In the genomic region with DNA sequence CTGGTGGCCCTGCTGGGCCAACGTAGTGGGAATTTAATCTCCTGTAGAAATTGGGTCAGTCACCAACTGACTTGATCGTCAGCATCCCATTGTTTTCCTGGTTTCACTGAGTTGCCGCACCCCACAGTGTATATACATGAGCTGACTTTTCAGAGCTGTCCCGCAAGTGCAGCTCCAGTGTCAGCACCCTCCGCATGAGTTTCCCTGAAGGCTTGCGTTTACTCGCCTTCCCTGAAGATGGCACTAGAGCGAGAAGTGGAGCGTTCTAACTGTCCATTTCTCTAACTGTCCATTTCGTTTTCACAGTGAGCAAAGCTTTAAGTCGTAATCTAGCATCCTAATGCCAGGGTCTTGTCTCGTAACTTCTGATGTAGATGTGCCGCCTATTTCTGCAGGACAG, we compare ENCODE assay signal across 10 mouse cellular contexts. TPM values are rescaled to one million over a fixed set of nuclear protein-coding genes. Genes with fewer than 3 reads are reported as not detected.
DNase-seq lines count a peak whose midpoint lies in the region; ATAC-seq and TF ChIP-seq lines count a peak whose summit lies in the region.
"Had no signal": no experiment of that assay in that cellular context is flagged by ENCODE, and none has a peak within 500 bp of the region (broad histone marks: within the 10 kb centered on the region; RNA-seq: fewer than 3 reads in every experiment).

No protein-coding gene starts in this region.

- ATAC-seq in monocyte, adult 5-6 weeks (replicated peaks; ENCODE audit: insufficient number of reproducible peaks, low FRiP score, low TSS enrichment, poor library complexity, severe bottlenecking): no peak

- WGBS in embryonic facial prominence, embryonic 10.5 days: 81% methylated on average over 13 of the region's 13 CpGs

- no peak overlapping the region for H3K4me3 ChIP-seq in left cerebral cortex, adult 2 months
- H3K4me3 ChIP-seq in embryonic facial prominence, embryonic 10.5 days: no peak overlapping the region
- H3K4me3 ChIP-seq: limb, embryonic 12.5 days had no signal

- peaks cover 46% of the 10 kb centered on the region for H3K36me3 ChIP-seq in embryonic facial prominence, embryonic 10.5 days (replicated peaks)

- H3K27me3 ChIP-seq in embryonic facial prominence, embryonic 10.5 days (replicated peaks; ENCODE audit: low read depth, poor library complexity, severe bottlenecking): no peaks in the 10 kb centered on the region
- H3K27me3 ChIP-seq: limb, embryonic 12.5 days had no signal

- H3K9me3 ChIP-seq in embryonic facial prominence, embryonic 10.5 days: no peaks in the 10 kb centered on the region
- H3K9me3 ChIP-seq: limb, embryonic 12.5 days had no signal

- DNase-seq in adrenal gland, adult (ENCODE audit: inconsistent age in 2 of 2, low spot score in 1 of 2): peak; percentile 39 to 81
- DNase-seq in adrenal gland, postnatal 4 days (ENCODE audit: low spot score in 2 of 2): no peak
- peak in 1 of 2 experiments; percentile 51 for DNase-seq in left cerebral cortex, adult 2 months (ENCODE audit: extremely low spot score in 1 of 2, low spot score in 2 of 2)
- DNase-seq in left cerebral cortex, adult 8-10 months (ENCODE audit: low spot score in 2 of 2): no peak
- DNase-seq in adrenal gland, postnatal 25 days: peak; percentile 27
- peak; percentile 58 to 72 for DNase-seq in left cerebral cortex, postnatal 25 days (ENCODE audit: low spot score in 2 of 2)
- no peak for DNase-seq in embryonic facial prominence, embryonic 10.5 days (ENCODE audit: low spot score)
- DNase-seq: gastrocnemius, postnatal 25 days had no signal

- intact Hi-C loops in left cerebral cortex, adult 2 months (cut with DNase I): loop anchor here (1.0 kb wide), 2 partner anchors 31 to 127 kb away; a partner anchor contains a TSS
- intact Hi-C loops in left cerebral cortex, postnatal 25 days (cut with DNase I): no loop called here

- TF ChIP-seq CTCF in left cerebral cortex, adult 2 months (IDR thresholded peaks at IDR 0.05): peak; percentile 61

- H3K4me1 ChIP-seq in embryonic facial prominence, embryonic 10.5 days: peaks cover 21% of the 10 kb centered on the region

- H3K27ac ChIP-seq in left cerebral cortex, adult 2 months: peak overlapping the region; percentile 65
- H3K27ac ChIP-seq in embryonic facial prominence, embryonic 10.5 days (replicated peaks): no peak overlapping the region
- H3K27ac ChIP-seq: limb, embryonic 12.5 days had no signal

RNA-seq across cellular contexts. Expression of a gene that starts 36.8 kb away (rescaled TPM):
- total RNA-seq in adrenal gland, postnatal 4 days (2021): 10 to 100 TPM; 42.7 to 43.5 TPM
- 10 to 100 TPM; 18.8 to 21.4 TPM for total RNA-seq in left cerebral cortex, adult 2 months (2021)
- total RNA-seq in left cerebral cortex, adult 8-10 months (2022): 10 to 100 TPM; 21.1 to 24.9 (median 21.9) TPM
- total RNA-seq in adrenal gland, postnatal 25 days (2021): 36.3 and 42.4 TPM in 2 replicates
- 10 to 100 TPM; 21.2 to 23.3 TPM for total RNA-seq in left cerebral cortex, postnatal 25 days (2021)
- total RNA-seq in monocyte, adult 5-6 weeks (2017): 78.2 to 132 TPM (median 118 TPM) in 3 replicates
- 26.4 and 27.7 TPM in 2 replicates for polyA plus RNA-seq in embryonic facial prominence, embryonic 10.5 days (2016; fragmentation: Nextera tagmentation; extraction: Ambion mirVana)

Comparison
In these comparisons a context has a peak if more than half of its experiments do, and no peak if none do; other contexts are left out.
1. DNase-seq: peak in adrenal gland, adult (2 of 2), adrenal gland, postnatal 25 days (single experiment) and left cerebral cortex, postnatal 25 days (2 of 2); none in adrenal gland, postnatal 4 days (0 of 2), left cerebral cortex, adult 8-10 months (0 of 2) and embryonic facial prominence, embryonic 10.5 days (single experiment).